Comparison of ENCODE assay signal across 8 mouse cellular contexts in genomic region chr4:152326543-152326942, GRCm38 (mm10). TPM values are rescaled to one million over a fixed set of nuclear protein-coding genes. Genes with fewer than 3 reads are reported as not detected.
DNase-seq lines count a peak whose midpoint lies in the region; ATAC-seq and TF ChIP-seq lines count a peak whose summit lies in the region.

No protein-coding gene starts in this region.

- 3% methylated on average over 11 of the region's 11 CpGs for WGBS in heart, adult 2 months
- 2% methylated on average over 11 of the region's 11 CpGs for WGBS in thymus, adult 2 months
- WGBS in liver, embryonic 12.5 days (ENCODE audit: insufficient replicate concordance) = under 1% methylated on average over 11 of the region's 11 CpGs

- H3K4me1 ChIP-seq in heart, adult 2 months (ENCODE audit: control insufficient read depth, insufficient read depth, low read length) = peaks cover 2% of the 10 kb centered on the region
- peaks cover 19% of the 10 kb centered on the region for H3K4me1 ChIP-seq in thymus, adult 2 months (replicated peaks; ENCODE audit: control insufficient read depth, insufficient read depth, low read length)
- peaks cover 41% of the 10 kb centered on the region for H3K4me1 ChIP-seq in liver, embryonic 12.5 days

- H3K27ac ChIP-seq in heart, adult 2 months = no peak overlapping the region; the same call in 1 of the 2 replicates
- H3K27ac ChIP-seq in thymus, adult 2 months (ENCODE audit: control insufficient read depth, insufficient read depth, low read length) = no peak overlapping the region
- H3K27ac ChIP-seq in liver, embryonic 12.5 days = peak overlapping the region; percentile 86

- no peaks in the 10 kb centered on the region for H3K36me3 ChIP-seq in heart, adult 2 months (ENCODE audit: control insufficient read depth, insufficient read depth, low read length)
- H3K36me3 ChIP-seq in thymus, adult 2 months (ENCODE audit: control insufficient read depth, insufficient read depth, low read length) = peaks cover 15% of the 10 kb centered on the region
- peaks cover 44% of the 10 kb centered on the region for H3K36me3 ChIP-seq in liver, embryonic 12.5 days

- peak overlapping the region; percentile 95 for H3K4me3 ChIP-seq in heart, adult 2 months
- peak overlapping the region; percentile 70 for H3K4me3 ChIP-seq in thymus, adult 2 months (ENCODE audit: control insufficient read depth, insufficient read depth, low read length)
- H3K4me3 ChIP-seq in liver, embryonic 12.5 days = peak overlapping the region; percentile 100

- DNase-seq in heart, adult 2 months = no peak
- no peak for DNase-seq in heart, adult 8-10 months (ENCODE audit: low spot score)
- no peak for DNase-seq in thymus, adult 2 months
- DNase-seq in thymus, postnatal 0 days (ENCODE audit: low spot score) = no peak
- DNase-seq in cerebellum, adult 9-11 months = no peak
- no peak for DNase-seq in layer of hippocampus, adult 18-20 months (ENCODE audit: low spot score in 2 of 2)
- DNase-seq in thymus, postnatal 25 days = no peak

- no peak for TF ChIP-seq CTCF in heart, adult 2 months (IDR thresholded peaks at IDR 0.05)
- no peak for TF ChIP-seq CTCF in thymus, adult 2 months (IDR thresholded peaks at IDR 0.05; ENCODE audit: borderline replicate concordance, control insufficient read depth, extremely low read depth, insufficient read depth, low read length, poor library complexity)

- H3K9me3 ChIP-seq in liver, embryonic 12.5 days (replicated peaks) = no peaks in the 10 kb centered on the region

- peak overlapping the region; percentile 86 for H3K9ac ChIP-seq in heart, adult 2 months (ENCODE audit: low read depth, low read length)
- H3K9ac ChIP-seq in liver, embryonic 12.5 days = peak overlapping the region; percentile 98

- TF ChIP-seq POLR2A in heart, adult 2 months (IDR thresholded peaks at IDR 0.05; ENCODE audit: insufficient read depth, low read depth, low read length) = no peak
- TF ChIP-seq POLR2A in thymus, adult 2 months (IDR thresholded peaks at IDR 0.05; ENCODE audit: control insufficient read depth, extremely low read depth, insufficient read depth, low read length, poor library complexity) = no peak

- peak overlapping the region; percentile 83 for H3K4me2 ChIP-seq in liver, embryonic 12.5 days

- intact Hi-C loops in heart, adult 2 months (cut with DNase I) = loop anchor here (5.0 kb wide), 2 partner anchors 151 to 154 kb away; partner anchors contain the start of genes Kcnab2 and Nphp4

- ATAC-seq in liver, embryonic 12.5 days = no peak

- H3K79me2 ChIP-seq in heart, adult 2 months (replicated peaks; ENCODE audit: control insufficient read depth, insufficient read depth, low read length) = peaks cover 3% of the 10 kb centered on the region; the same call in 1 of the 2 replicates

- no peaks in the 10 kb centered on the region for H3K27me3 ChIP-seq in heart, adult 2 months (ENCODE audit: control insufficient read depth, insufficient read depth, low read length)
- no peaks in the 10 kb centered on the region for H3K27me3 ChIP-seq in thymus, adult 2 months (ENCODE audit: control insufficient read depth, insufficient read depth, low read length)
- H3K27me3 ChIP-seq in liver, embryonic 12.5 days (replicated peaks) = no peaks in the 10 kb centered on the region

- no peak for TF ChIP-seq EP300 in heart, adult 2 months (IDR thresholded peaks at IDR 0.05; ENCODE audit: insufficient read depth, low read depth, low read length)

RNA-seq across cellular contexts. Expression of gene Rpl22, which starts 1.0 kb away (rescaled TPM):
- total RNA-seq in heart, adult 2 months (2021) = 100 to 1,000 TPM; 242 to 276 TPM
- polyA plus RNA-seq in heart, adult 2 months (2012; rRNA removed) = 40.9 and 76.8 TPM in 2 replicates
- total RNA-seq in heart, adult 8-10 months (2022) = 100 to 1,000 TPM; 266 to 327 (median 276) TPM
- 43.8 and 60.3 TPM in 2 replicates for polyA plus RNA-seq in thymus, adult 2 months (2012; rRNA removed)
- polyA plus RNA-seq in thymus, postnatal 0 days (2015; fragmentation: Nextera tagmentation; extraction: Ambion mirVana) = 557 and 592 TPM in 2 replicates
- polyA plus RNA-seq in liver, embryonic 12.5 days (2016; fragmentation: Nextera tagmentation; extraction: Ambion mirVana) = 385 and 404 TPM in 2 replicates
- total RNA-seq in layer of hippocampus, adult 18-20 months (2021) = 100 to 1,000 TPM; 204 to 205 TPM

RNA-seq across cellular contexts. Expression of gene Rnf207, which starts 7.8 kb away (rescaled TPM):
- 10 to 100 TPM; 34.5 to 47.7 TPM for total RNA-seq in heart, adult 2 months (2021)
- 155 and 167 TPM in 2 replicates for polyA plus RNA-seq in heart, adult 2 months (2012; rRNA removed)
- 10 to 100 TPM; 29.1 to 63.4 (median 46.1) TPM for total RNA-seq in heart, adult 8-10 months (2022)
- polyA plus RNA-seq in thymus, adult 2 months (2012; rRNA removed) = 0.57 and 10.2 TPM in 2 replicates
- polyA plus RNA-seq in thymus, postnatal 0 days (2015; fragmentation: Nextera tagmentation; extraction: Ambion mirVana) = 0.09 TPM in 1 of 2 replicates, not detected in the other
- polyA plus RNA-seq in liver, embryonic 12.5 days (2016; fragmentation: Nextera tagmentation; extraction: Ambion mirVana) = 0.26 and 0.42 TPM in 2 replicates
- 10 to 100 TPM in 1 of 2 experiments, 1 to 10 TPM in 1; 8.1 to 10.2 TPM for total RNA-seq in layer of hippocampus, adult 18-20 months (2021)

RNA-seq across cellular contexts. Expression of gene Chd5, which starts 11.9 kb away (rescaled TPM):
- under 1 TPM; 0.13 to 0.48 TPM for total RNA-seq in heart, adult 2 months (2021)
- 0.18 and 0.29 TPM in 2 replicates for polyA plus RNA-seq in heart, adult 2 months (2012; rRNA removed)
- under 1 TPM; 0.19 to 0.59 (median 0.27) TPM for total RNA-seq in heart, adult 8-10 months (2022)
- polyA plus RNA-seq in thymus, adult 2 months (2012; rRNA removed) = 0.11 and 0.16 TPM in 2 replicates
- 0.03 and 0.07 TPM in 2 replicates for polyA plus RNA-seq in thymus, postnatal 0 days (2015; fragmentation: Nextera tagmentation; extraction: Ambion mirVana)
- polyA plus RNA-seq in liver, embryonic 12.5 days (2016; fragmentation: Nextera tagmentation; extraction: Ambion mirVana) = 0.01 and 0.02 TPM in 2 replicates
- 100 to 1,000 TPM; 129 to 131 TPM for total RNA-seq in layer of hippocampus, adult 18-20 months (2021)

RNA-seq across cellular contexts. Expression of gene Icmt, which starts 29.5 kb away (rescaled TPM):
- 10 to 100 TPM; 26.4 to 28.2 TPM for total RNA-seq in heart, adult 2 months (2021)
- 17.7 and 27.2 TPM in 2 replicates for polyA plus RNA-seq in heart, adult 2 months (2012; rRNA removed)
- total RNA-seq in heart, adult 8-10 months (2022) = 10 to 100 TPM; 25.2 to 36.4 (median 30.6) TPM
- 42.6 and 48.1 TPM in 2 replicates for polyA plus RNA-seq in thymus, adult 2 months (2012; rRNA removed)
- 19.2 and 19.7 TPM in 2 replicates for polyA plus RNA-seq in thymus, postnatal 0 days (2015; fragmentation: Nextera tagmentation; extraction: Ambion mirVana)
- 11.8 and 14.4 TPM in 2 replicates for polyA plus RNA-seq in liver, embryonic 12.5 days (2016; fragmentation: Nextera tagmentation; extraction: Ambion mirVana)
- 10 to 100 TPM; 41.6 to 45.4 TPM for total RNA-seq in layer of hippocampus, adult 18-20 months (2021)

RNA-seq across cellular contexts. Expression of gene Hes3, which starts 35.1 kb away (rescaled TPM):
- total RNA-seq in heart, adult 2 months (2021) = not detected
- not detected in 2 replicates for polyA plus RNA-seq in heart, adult 2 months (2012; rRNA removed)
- total RNA-seq in heart, adult 8-10 months (2022) = not detected
- polyA plus RNA-seq in thymus, adult 2 months (2012; rRNA removed) = 0.19 and 0.28 TPM in 2 replicates
- 0.07 TPM in 1 of 2 replicates, not detected in the other for polyA plus RNA-seq in thymus, postnatal 0 days (2015; fragmentation: Nextera tagmentation; extraction: Ambion mirVana)
- polyA plus RNA-seq in liver, embryonic 12.5 days (2016; fragmentation: Nextera tagmentation; extraction: Ambion mirVana) = not detected in 2 replicates
- not detected for total RNA-seq in layer of hippocampus, adult 18-20 months (2021)

Comparison
In these comparisons a context has a peak if more than half of its experiments do, and no peak if none do; other contexts are left out.
1. RNA of gene Rnf207, which starts 7.8 kb away (polyA plus RNA-seq): 155 to 167 TPM in heart, adult 2 months; 0.57 to 10.2 TPM in thymus, adult 2 months, 0.26 to 0.42 TPM in liver, embryonic 12.5 days and 0.09 TPM in thymus, postnatal 0 days; every median in the first group is over 10 times any median in the second.
2. Peak in every context shown above with its lines, with median percentiles within 50 percentile points of each other: H3K4me3 ChIP-seq.